Mouse (Mus musculus) lung, adult 18-20 months (tissue): Measurements from ENCODE around the gene Olfr596.
"Not testable (repeated sequence)": the region's sequence is repeated elsewhere in the genome, so short reads cannot be mapped to it uniquely, and the experiment has no call there.

Experiments
- DNase-seq, 2 experiments: peaks; one replicate each; pipeline ENCODE4 v3.0.0; 2022; ENCODE audit warnings: mixed read lengths in 2 of 2

The Olfr596 gene

GRCm38 (mm10) chr7:103305348-103305747 lies at the start of gene Olfr596:
Gene Olfr596, plus strand, starts transcription at chr7:103305648.
- DNase-seq, result not testable (repeated sequence)

- not testable (repeated sequence) for DNase-seq
These were observed 10.6 kb downstream of the Olfr596 start, which contains the start of gene Olfr597 for GRCm38 (mm10) chr7:103316015-103316414. Gene Olfr597, plus strand, starts transcription at chr7:103316315.

- DNase-seq, result no peak
These were observed 17.8 kb downstream of the Olfr596 start, which contains the start of gene Olfr598 for GRCm38 (mm10) chr7:103323268-103323667. Gene Olfr598, plus strand, starts transcription at chr7:103323568.

GRCm38 (mm10) chr7:103335617-103336016 lies 30.2 kb downstream of the Olfr596 start, which contains the start of gene Olfr599:
Gene Olfr599, plus strand, starts transcription at chr7:103335917.
- no peak for DNase-seq

GRCm38 (mm10) chr7:103349569-103349968 lies 44.1 kb downstream of the Olfr596 start, which contains the start of gene Olfr600:
Gene Olfr600, minus strand, starts transcription at chr7:103349669.
- DNase-seq, result no peak
